Comparison of ENCODE assay signal across 10 mouse cellular contexts in genomic region chr14:103354396-103355352, GRCm38 (mm10). TPM values are rescaled to one million over a fixed set of nuclear protein-coding genes. Genes with fewer than 3 reads are reported as not detected.
DNase-seq lines count a peak whose midpoint lies in the region; ATAC-seq lines count a peak whose summit lies in the region.
"Had no signal": no experiment of that assay in that cellular context is flagged by ENCODE, and none has a peak within 500 bp of the region (broad histone marks: within the 10 kb centered on the region; RNA-seq: fewer than 3 reads in every experiment).

No protein-coding gene starts in this region.

- no peak overlapping the region for H3K9ac ChIP-seq in kidney, embryonic 15.5 days
- no peak overlapping the region for H3K9ac ChIP-seq in kidney, embryonic 14.5 days (ENCODE audit: low read depth, low read length)
- H3K9ac ChIP-seq in embryonic facial prominence, embryonic 15.5 days = no peak overlapping the region
- H3K9ac ChIP-seq in midbrain, embryonic 14.5 days (replicated peaks; ENCODE audit: low read length) = no peak overlapping the region

- no peak overlapping the region for H3K4me2 ChIP-seq in kidney, embryonic 15.5 days
- H3K4me2 ChIP-seq in kidney, embryonic 14.5 days (replicated peaks; ENCODE audit: low read depth, low read length) = no peak overlapping the region
- H3K4me2 ChIP-seq in embryonic facial prominence, embryonic 15.5 days (replicated peaks) = 0 out of 2 replicates have a peak overlapping the region, but pooled peaks have one; percentile 15
- H3K4me2 ChIP-seq in midbrain, embryonic 14.5 days (ENCODE audit: low read length) = no peak overlapping the region

- 45% methylated on average over 16 of the region's 18 CpGs for WGBS in kidney, embryonic 15.5 days
- WGBS in kidney, embryonic 14.5 days = 40% methylated on average over 16 of the region's 18 CpGs
- WGBS in embryonic facial prominence, embryonic 15.5 days = 25% methylated on average over 16 of the region's 18 CpGs
- WGBS in midbrain, embryonic 14.5 days = 31% methylated on average over 17 of the region's 18 CpGs

- DNase-seq in ZHBTc4 (ENCODE audit: low read depth, low spot score) = peak; percentile 41
- DNase-seq in midbrain, embryonic 14.5 days = peak; percentile 23
- DNase-seq in urinary bladder, postnatal 14 days (ENCODE audit: low spot score) = no peak
- no peak for DNase-seq in adrenal gland, adult 18-20 months (ENCODE audit: low spot score in 2 of 2)
- no peak for DNase-seq in left cerebral cortex, adult 18-20 months (ENCODE audit: low spot score in 2 of 2)
- DNase-seq: adrenal gland, postnatal 25 days; heart, adult 11 months had no signal

- ATAC-seq in kidney, embryonic 15.5 days (replicated peaks; ENCODE audit: low FRiP score) = peak; percentile 52; the same call in 1 of the 2 replicates
- no peak for ATAC-seq in kidney, embryonic 14.5 days (ENCODE audit: low FRiP score, low TSS enrichment)
- no peak; the same call in 1 of the 2 replicates for ATAC-seq in embryonic facial prominence, embryonic 15.5 days (ENCODE audit: insufficient number of reproducible peaks, low FRiP score, low TSS enrichment, low read depth)
- no peak for ATAC-seq in midbrain, embryonic 14.5 days (ENCODE audit: low FRiP score, low TSS enrichment)

- H3K36me3 ChIP-seq in kidney, embryonic 15.5 days = no peaks in the 10 kb centered on the region
- no peaks in the 10 kb centered on the region for H3K36me3 ChIP-seq in kidney, embryonic 14.5 days (ENCODE audit: control insufficient read depth, insufficient read depth, low read length)
- no peaks in the 10 kb centered on the region for H3K36me3 ChIP-seq in embryonic facial prominence, embryonic 15.5 days
- no peaks in the 10 kb centered on the region for H3K36me3 ChIP-seq in midbrain, embryonic 14.5 days (ENCODE audit: control insufficient read depth, insufficient read depth, low read length)

- no peaks in the 10 kb centered on the region for H3K27me3 ChIP-seq in kidney, embryonic 15.5 days
- no peaks in the 10 kb centered on the region for H3K27me3 ChIP-seq in kidney, embryonic 14.5 days (ENCODE audit: control insufficient read depth, insufficient read depth, low read length)
- H3K27me3 ChIP-seq in embryonic facial prominence, embryonic 15.5 days = no peaks in the 10 kb centered on the region
- H3K27me3 ChIP-seq in midbrain, embryonic 14.5 days (ENCODE audit: control insufficient read depth, insufficient read depth, low read length) = no peaks in the 10 kb centered on the region

- H3K4me3 ChIP-seq in kidney, embryonic 15.5 days (replicated peaks) = no peak overlapping the region
- no peak overlapping the region for H3K4me3 ChIP-seq in kidney, embryonic 14.5 days (ENCODE audit: low read length)
- H3K4me3 ChIP-seq in embryonic facial prominence, embryonic 15.5 days (replicated peaks) = no peak overlapping the region
- no peak overlapping the region for H3K4me3 ChIP-seq in midbrain, embryonic 14.5 days (replicated peaks; ENCODE audit: low read depth, low read length)

- no peak overlapping the region for H3K27ac ChIP-seq in kidney, embryonic 15.5 days
- no peak overlapping the region for H3K27ac ChIP-seq in kidney, embryonic 14.5 days (ENCODE audit: low read depth, low read length)
- no peak overlapping the region for H3K27ac ChIP-seq in embryonic facial prominence, embryonic 15.5 days (replicated peaks)
- no peak overlapping the region for H3K27ac ChIP-seq in midbrain, embryonic 14.5 days (replicated peaks; ENCODE audit: low read depth, low read length)

- peaks cover 12% of the 10 kb centered on the region; the same call in 1 of the 2 replicates for H3K4me1 ChIP-seq in kidney, embryonic 15.5 days
- H3K4me1 ChIP-seq in kidney, embryonic 14.5 days (ENCODE audit: control insufficient read depth, insufficient read depth, low read length) = 0 out of 2 replicates have a peak, but pooled peaks cover 4% of the 10 kb centered on the region
- H3K4me1 ChIP-seq in embryonic facial prominence, embryonic 15.5 days = 0 out of 2 replicates have a peak, but pooled peaks cover 4% of the 10 kb centered on the region
- 0 out of 2 replicates have a peak, but pooled peaks cover 3% of the 10 kb centered on the region for H3K4me1 ChIP-seq in midbrain, embryonic 14.5 days (ENCODE audit: control insufficient read depth, insufficient read depth, low read length)

- H3K9me3 ChIP-seq in kidney, embryonic 15.5 days (replicated peaks) = no peaks in the 10 kb centered on the region
- no peaks in the 10 kb centered on the region for H3K9me3 ChIP-seq in kidney, embryonic 14.5 days (ENCODE audit: control insufficient read depth, low read length)
- no peaks in the 10 kb centered on the region for H3K9me3 ChIP-seq in embryonic facial prominence, embryonic 15.5 days (replicated peaks)
- H3K9me3 ChIP-seq in midbrain, embryonic 14.5 days (ENCODE audit: control insufficient read depth, low read length) = no peaks in the 10 kb centered on the region

RNA-seq across cellular contexts. Expression of gene Mycbp2, which starts 8.1 kb away (rescaled TPM):
- 17.6 and 19.0 TPM in 2 replicates for polyA plus RNA-seq in kidney, embryonic 15.5 days (2015; fragmentation: Nextera tagmentation; extraction: Ambion mirVana)
- 23.2 and 26.1 TPM in 2 replicates for polyA plus RNA-seq in kidney, embryonic 14.5 days (2014; fragmentation: Nextera tagmentation; extraction: Ambion mirVana)
- polyA plus RNA-seq in embryonic facial prominence, embryonic 15.5 days (2015; fragmentation: Nextera tagmentation; extraction: Ambion mirVana) = 23.6 and 25.8 TPM in 2 replicates
- polyA plus RNA-seq in midbrain, embryonic 14.5 days (2014; fragmentation: Nextera tagmentation; extraction: Ambion mirVana) = 77.2 and 77.6 TPM in 2 replicates
- 10 to 100 TPM; 42.0 to 44.8 TPM for total RNA-seq in adrenal gland, adult 18-20 months (2021)
- 100 to 1,000 TPM; 158 to 160 TPM for total RNA-seq in left cerebral cortex, adult 18-20 months (2021)

Comparison
In these comparisons a context has a peak if more than half of its experiments do, and no peak if none do; other contexts are left out.
1. DNase-seq: peak in ZHBTc4 (single experiment) and midbrain, embryonic 14.5 days (single experiment); none in urinary bladder, postnatal 14 days (single experiment), adrenal gland, adult 18-20 months (0 of 2) and left cerebral cortex, adult 18-20 months (0 of 2).